ENCODE assay signal across 9 mouse cellular contexts in genomic region chr17:65170691-65171090, GRCm38 (mm10).
DNase-seq lines count a peak whose midpoint lies in the region; ATAC-seq lines count a peak whose summit lies in the region.
"Had no signal": no experiment of that assay in that cellular context is flagged by ENCODE, and none has a peak within 500 bp of the region (broad histone marks: within the 10 kb centered on the region; RNA-seq: fewer than 3 reads in every experiment).

No protein-coding gene starts in this region.

- no peak overlapping the region for H3K4me3 ChIP-seq in liver, embryonic 12.5 days

- intact Hi-C loops in heart, postnatal 14 days (cut with DNase I): no loop called here
- intact Hi-C loops in left cerebral cortex, postnatal 14 days (cut with DNase I): loop anchor here (10.0 kb wide), 1 partner anchor 194 kb away; no protein-coding TSS in a partner anchor

- no peaks in the 10 kb centered on the region for H3K36me3 ChIP-seq in liver, embryonic 12.5 days

- WGBS in liver, embryonic 12.5 days (ENCODE audit: insufficient replicate concordance): 65% methylated on average over 4 of the region's 4 CpGs

- ATAC-seq in liver, embryonic 12.5 days: no peak

- H3K27me3 ChIP-seq in liver, embryonic 12.5 days (replicated peaks): no peaks in the 10 kb centered on the region

- DNase-seq in cerebellum, postnatal 25 days: peak; percentile 15 to 37
- DNase-seq in cerebellum, adult 8-10 months: no peak
- DNase-seq in brain, adult 2 months (ENCODE audit: low read depth, low spot score): peak; percentile 94
- peak; percentile 21 to 25 for DNase-seq in heart, postnatal 14 days
- peak; percentile 51 to 74 for DNase-seq in left cerebral cortex, postnatal 14 days (ENCODE audit: low spot score in 2 of 2)
- DNase-seq in c-Kit-positive CD71-positive TER-119-positive erythroid progenitor cells, embryonic 14.5 days (ENCODE audit: low spot score): no peak
- DNase-seq in adipocyte (ENCODE audit: low spot score): no peak
- DNase-seq: cerebellum, adult 9-11 months had no signal

- H3K4me2 ChIP-seq in liver, embryonic 12.5 days: no peak overlapping the region

- H3K9me3 ChIP-seq in liver, embryonic 12.5 days (replicated peaks): peaks cover 7% of the 10 kb centered on the region; the same call in 1 of the 2 replicates

- no peak overlapping the region for H3K9ac ChIP-seq in liver, embryonic 12.5 days

- H3K4me1 ChIP-seq in liver, embryonic 12.5 days: no peaks in the 10 kb centered on the region

- no peak overlapping the region for H3K27ac ChIP-seq in liver, embryonic 12.5 days

Comparison
In these comparisons a context has a peak if more than half of its experiments do, and no peak if none do; other contexts are left out.
1. DNase-seq: peak in cerebellum, postnatal 25 days (2 of 2), brain, adult 2 months (single experiment), heart, postnatal 14 days (2 of 2) and left cerebral cortex, postnatal 14 days (2 of 2); none in cerebellum, adult 8-10 months (single experiment), c-Kit-positive CD71-positive TER-119-positive erythroid progenitor cells, embryonic 14.5 days (single experiment) and adipocyte (single experiment).